Mouse (Mus musculus) CD4-positive, CD25-positive, alpha-beta regulatory T cell (primary cell): ENCODE measurements around the gene Gm45837. TPM values are rescaled to one million over a fixed set of nuclear protein-coding genes. Genes with fewer than 3 reads are reported as not detected.

ENCODE experiments used
- polyA plus RNA-seq: library from polyadenylated mRNA; unstranded; fragments of 100-300 nt; shearing (Covaris generic); gene quantifications from one replicate; pipeline ENCODE4 v1.2.1, GENCODE M21; 2017

Gene Gm45837
- 83.3 TPM for polyA plus RNA-seq

DNA sequence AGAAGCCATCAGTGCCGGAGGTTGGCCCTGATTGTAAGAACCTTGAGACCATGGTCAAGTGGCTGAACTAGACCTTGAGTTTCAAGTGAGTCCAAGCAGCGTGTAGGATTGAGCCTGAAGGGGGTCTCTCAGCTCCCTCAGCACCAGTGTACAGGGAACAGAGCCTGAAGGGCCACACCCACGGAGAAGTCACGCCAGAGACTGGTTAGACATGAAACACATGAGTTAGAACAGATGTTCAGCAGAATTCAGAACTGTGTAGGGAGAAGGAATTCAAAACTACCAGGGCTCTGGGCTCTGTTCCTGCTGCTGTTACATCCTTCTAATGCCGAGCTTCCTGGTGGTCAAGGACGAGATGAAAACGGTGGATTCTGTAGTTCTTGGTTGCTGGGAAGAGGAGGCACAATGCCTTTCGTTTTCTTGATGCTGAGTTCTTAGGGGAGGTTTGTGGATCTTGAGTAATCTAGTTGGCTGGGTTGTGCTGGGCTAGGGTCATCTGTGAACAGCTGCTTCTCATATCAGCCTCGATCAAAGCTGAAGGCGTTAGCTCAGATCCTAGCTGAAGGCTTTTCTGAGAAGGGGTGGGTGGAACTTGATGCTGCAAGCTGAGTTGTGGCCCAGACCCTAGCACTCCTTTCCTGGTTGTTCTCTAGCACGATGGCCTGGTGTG lies at the start of gene Gm45837:
Gene Gm45837, plus strand, starts transcription at position 620 of the 670 bp plus-strand sequence.

DNA sequence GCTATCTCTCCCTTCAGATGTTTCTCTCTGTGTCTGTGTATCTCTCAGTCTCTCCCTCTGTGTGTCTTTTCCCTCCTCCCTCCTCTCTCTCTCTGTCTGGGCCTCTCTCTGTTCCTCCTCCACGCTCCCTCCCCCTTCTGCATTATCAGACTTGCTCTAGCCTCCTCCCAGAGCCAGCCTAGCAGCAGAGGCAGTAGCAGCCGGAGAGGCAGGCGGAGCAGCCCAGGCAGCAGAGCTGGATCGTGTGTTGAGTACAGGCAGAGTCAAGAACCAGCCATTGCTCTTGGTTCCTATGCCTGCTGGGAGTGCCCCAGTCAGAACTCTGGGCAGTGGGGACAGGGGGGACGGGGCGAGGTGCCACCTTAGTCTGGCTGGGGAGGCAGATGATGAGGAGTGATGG lies 10.8 kb downstream of the Gm45837 start, which contains the start of gene Pde2a:
Gene Pde2a, plus strand, starts transcription at position 163 of the 400 bp plus-strand sequence.

Other genes starting within 250 kb of the Gm45837 start
- 72.7 TPM for gene Atg16l2, start 108.6 kb upstream of the Gm45837 start, polyA plus RNA-seq
- 15.3 TPM for gene Stard10, start 93.8 kb upstream of the Gm45837 start, polyA plus RNA-seq
- 90.4 TPM for gene Arap1, start 62.8 kb upstream of the Gm45837 start, polyA plus RNA-seq
- gene Pde2a, start 10.8 kb downstream of the Gm45837 start, polyA plus RNA-seq, result 13.8 TPM
- gene Art2b, start 174.7 kb downstream of the Gm45837 start, polyA plus RNA-seq, result 205 TPM